Mouse (Mus musculus) MEL (cell line): ENCODE results near the gene Large2. TPM values are rescaled to one million over a fixed set of nuclear protein-coding genes. Genes with fewer than 3 reads are reported as not detected.
A peak's percentile ranks its signal among the peaks of the same experiment; 100 is the strongest.

Experiments used
- DNase-seq: peaks from one replicate; pipeline ENCODE4 v3.0.0; 2011; ENCODE audit warnings: low read depth, low spot score
- H3K27ac ChIP-seq: 2 replicates; pipeline ENCODE4 v1.5.1; 2012; ENCODE audit warnings: low read depth, mild to moderate bottlenecking, control low read depth, low read length, moderate library complexity; ENCODE audit not compliant: control insufficient read depth
- H3K27me3 ChIP-seq, 2 experiments: fragments of 150-350 bp in 1 of 2; sonication (generic) in 1 of 2; 2 replicates each; pipeline ENCODE4 v1.6.1; 2012; ENCODE audit warnings: low read length in 2 of 2, mild to moderate bottlenecking in 2 of 2, improper control_type of control experiment in 1 of 2, moderate library complexity in 1 of 2; ENCODE audit not compliant: insufficient read depth in 2 of 2, control insufficient read depth in 1 of 2
- H3K36me3 ChIP-seq, 2 experiments: 2 replicates each; pipeline ENCODE4 v1.6.1; 2012 to 2014; ENCODE audit warnings: low read length in 2 of 2, improper control_type of control experiment in 1 of 2, inconsistent platforms in 1 of 2, mild to moderate bottlenecking in 1 of 2; ENCODE audit not compliant: insufficient read depth in 2 of 2, control insufficient read depth in 1 of 2
- H3K4me1 ChIP-seq, 2 experiments: fragments of 150-350 bp in 1 of 2; sonication (generic) in 1 of 2; 2 replicates each; pipeline ENCODE4 v1.6.1; 2012; ENCODE audit warnings: low read length in 2 of 2, improper control_type of control experiment in 1 of 2, mild to moderate bottlenecking in 1 of 2; ENCODE audit not compliant: insufficient read depth in 2 of 2, control insufficient read depth in 1 of 2
- H3K4me3 ChIP-seq, 2 experiments: fragments of 150-350 bp in 1 of 2; sonication (generic) in 1 of 2; 2 replicates each; pipeline ENCODE4 v1.5.1; 2012; ENCODE audit warnings: low read depth in 2 of 2, low read length in 2 of 2, mild to moderate bottlenecking in 2 of 2, moderate library complexity in 2 of 2, control low read depth in 1 of 2, improper control_type of control experiment in 1 of 2; ENCODE audit not compliant: control insufficient read depth in 1 of 2, insufficient read depth in 1 of 2
- H3K79me2 ChIP-seq: 2 replicates; pipeline ENCODE4 v1.6.1; 2012; ENCODE audit warnings: mild to moderate bottlenecking, low read length, moderate library complexity; ENCODE audit not compliant: control insufficient read depth, poor library complexity, insufficient read depth
- H3K9ac ChIP-seq: 2 replicates; pipeline ENCODE4 v1.6.1; 2012; ENCODE audit warnings: low read depth, mild to moderate bottlenecking, control low read depth, low read length, moderate library complexity; ENCODE audit not compliant: control insufficient read depth, poor library complexity, severe bottlenecking
- H3K9me3 ChIP-seq: fragments of 150-350 bp; sonication (generic); replicated peaks from 2 replicates; pipeline ENCODE4 v1.6.1; 2012; ENCODE audit warnings: mild to moderate bottlenecking, low read length, improper control_type of control experiment, moderate library complexity; ENCODE audit not compliant: insufficient read depth
- CHD1 ChIP-seq: IDR thresholded peaks from 2 replicates; pipeline ENCODE4 v1.6.1; 2012; ENCODE audit warnings: low read depth, mild to moderate bottlenecking, inconsistent platforms, low read length, improper control_type of control experiment
- CHD2 ChIP-seq: IDR thresholded peaks from 2 replicates; pipeline ENCODE4 v1.6.1; 2011; ENCODE audit warnings: low read length, improper control_type of control experiment
- CTCF ChIP-seq, 3 experiments: IDR thresholded peaks in 2 of 3; conservative IDR thresholded peaks in 1 of 3; 2 replicates each; pipeline ENCODE4 v1.5.1; 2011 to 2012; ENCODE audit warnings: low read length in 3 of 3, low read depth in 2 of 3, mild to moderate bottlenecking in 2 of 3, improper control_type of control experiment in 1 of 3, inconsistent platforms in 1 of 3, mixed read lengths in 1 of 3, moderate library complexity in 1 of 3; ENCODE audit not compliant: control insufficient read depth in 1 of 3, insufficient read depth in 1 of 3, poor library complexity in 1 of 3, severe bottlenecking in 1 of 3
- ELF1 ChIP-seq: IDR thresholded peaks from 2 replicates; pipeline ENCODE4 v1.6.1; 2014; ENCODE audit warnings: low read depth, mild to moderate bottlenecking, inconsistent platforms, low read length, improper control_type of control experiment, moderate library complexity
- ETS1 ChIP-seq: IDR thresholded peaks from 2 replicates; pipeline ENCODE4 v1.6.1; 2012; ENCODE audit warnings: low read depth, mild to moderate bottlenecking, inconsistent platforms, low read length, improper control_type of control experiment, moderate library complexity
- GABPA ChIP-seq: IDR thresholded peaks from 2 replicates; pipeline ENCODE4 v1.6.1; 2012; ENCODE audit warnings: low read depth, mild to moderate bottlenecking, inconsistent platforms, low read length, improper control_type of control experiment, moderate library complexity
- JUND ChIP-seq: IDR thresholded peaks from 2 replicates; pipeline ENCODE4 v1.6.1; 2011; ENCODE audit warnings: low read depth, mild to moderate bottlenecking, improper control_type of control experiment, low read length
- MAFK ChIP-seq: IDR thresholded peaks from 2 replicates; pipeline ENCODE4 v1.6.1; 2011; ENCODE audit warnings: low read depth, mild to moderate bottlenecking, low read length, improper control_type of control experiment, borderline replicate concordance
- NRF1 ChIP-seq: IDR thresholded peaks from 2 replicates; pipeline ENCODE4 v1.6.1; 2014; ENCODE audit warnings: low read depth, mild to moderate bottlenecking, inconsistent platforms, low read length, improper control_type of control experiment, moderate library complexity; ENCODE audit not compliant: poor library complexity, insufficient read depth, severe bottlenecking
- POLR2A ChIP-seq, 2 experiments: IDR thresholded peaks; 2 replicates each; pipeline ENCODE4 v1.6.1; 2011 to 2012; ENCODE audit warnings: low read length in 2 of 2, mild to moderate bottlenecking in 2 of 2, control low read depth in 1 of 2, improper control_type of control experiment in 1 of 2, low read depth in 1 of 2, moderate library complexity in 1 of 2; ENCODE audit not compliant: control insufficient read depth in 1 of 2, insufficient read depth in 1 of 2, poor library complexity in 1 of 2
- POLR2AphosphoS2 ChIP-seq: IDR thresholded peaks from 2 replicates; pipeline ENCODE4 v1.6.1; 2011; ENCODE audit warnings: low read length, improper control_type of control experiment
- RAD21 ChIP-seq: IDR thresholded peaks from 2 replicates; pipeline ENCODE4 v1.6.1; 2011; ENCODE audit warnings: mild to moderate bottlenecking, low read depth, low read length, improper control_type of control experiment
- SMC3 ChIP-seq: IDR thresholded peaks from 2 replicates; pipeline ENCODE4 v1.6.1; 2011; ENCODE audit warnings: low read depth, low read length, improper control_type of control experiment
- TAL1 ChIP-seq: IDR thresholded peaks from 2 replicates; pipeline ENCODE4 v1.6.1; 2012; ENCODE audit warnings: mild to moderate bottlenecking, inconsistent platforms, low read length, moderate library complexity, mixed read lengths
- USF1 ChIP-seq: IDR thresholded peaks from 2 replicates; pipeline ENCODE4 v1.6.1; 2014; ENCODE audit warnings: low read depth, mild to moderate bottlenecking, inconsistent platforms, low read length, improper control_type of control experiment, moderate library complexity
- USF2 ChIP-seq, 2 experiments: IDR thresholded peaks; 2 replicates each; pipeline ENCODE4 v1.6.1; 2011 to 2012; ENCODE audit warnings: improper control_type of control experiment in 2 of 2, low read length in 2 of 2, borderline replicate concordance in 1 of 2, inconsistent platforms in 1 of 2, low read depth in 1 of 2, mild to moderate bottlenecking in 1 of 2; ENCODE audit not compliant: insufficient read depth in 1 of 2
- ZC3H11A ChIP-seq: IDR thresholded peaks from 2 replicates; pipeline ENCODE4 v1.6.1; 2012; ENCODE audit warnings: low read depth, mild to moderate bottlenecking, inconsistent platforms, low read length, improper control_type of control experiment
- ZNF384 ChIP-seq: IDR thresholded peaks from 2 replicates; pipeline ENCODE4 v1.6.1; 2012; ENCODE audit warnings: low read depth, mild to moderate bottlenecking, inconsistent platforms, low read length, improper control_type of control experiment
- polyA plus RNA-seq, 2 experiments: library from polyadenylated mRNA; stranded (reverse) in 1 of 2; unstranded in 1 of 2; fragments of >175 nt in 1 of 2; fragments of >200 nt in 1 of 2; gene quantifications; 2 replicates each; pipeline versions ENCODE4 v1.2.1 to v1.2.4; 2012; ENCODE audit warnings: low replicate concordance in 2 of 2, low read depth in 1 of 2; ENCODE audit not compliant: insufficient read length in 2 of 2, insufficient read depth in 1 of 2, missing spikeins in 1 of 2
- total RNA-seq: library from RNA; depleted of rRNA; stranded (reverse); fragments of 300-350 nt; gene quantifications from 2 replicates; pipeline ENCODE4 v1.2.3, GENCODE M21; 2012

Gene Large2
- total and polyA plus RNA-seq, 3 experiments: 0.03 TPM; not detected in 2

- H3K27ac ChIP-seq: no peak overlapping the region
- H3K79me2 ChIP-seq: no peaks in the 10 kb centered on the region
- peaks cover 0 to 4% of the 10 kb centered on the region in 2 experiments; a peak in 2 of 4 replicates for H3K4me1 ChIP-seq
- H3K9ac ChIP-seq: no peak overlapping the region
- no peaks in the 10 kb centered on the region for H3K9me3 ChIP-seq
- TF ChIP-seq CTCF (IDR thresholded peaks at IDR 0.05 in 2 of 3, conservative IDR thresholded peaks at IDR 0.05 in 1 of 3; ENCODE audit: control insufficient read depth in 1 of 3, insufficient read depth in 1 of 3, low read depth in 2 of 3, low read length in 3 of 3, poor library complexity in 1 of 3, severe bottlenecking in 1 of 3) (peak; percentile 52 to 86 (median 63)), POLR2A (IDR thresholded peaks at IDR 0.05; ENCODE audit: control insufficient read depth in 1 of 2, insufficient read depth in 1 of 2, low read depth in 1 of 2, low read length in 2 of 2, poor library complexity in 1 of 2) (no peak), ELF1 (0 out of 2 replicates have a peak, but pooled peaks have one; percentile 9), RAD21 (peak; percentile 73), ZC3H11A (peak; percentile 58), JUND (no peak), POLR2AphosphoS2 (no peak), NRF1 (no peak), SMC3 (peak; percentile 92)
- TF ChIP-seq, all 39 proteins: peak for 5
- Histone ChIP-seq H3K4me3 (no peak overlapping the region), H3K36me3 (peaks cover 0 to 2% of the 10 kb centered on the region in 2 experiments; a peak in 1 of 4 replicates), H3K27me3 (no peaks in the 10 kb centered on the region)
- DNase-seq: peak; percentile 75
These were observed 43.8 kb downstream of the Large2 start for GRCm38 (mm10) chr2:92330840-92331239.

- peaks cover 3 to 4% of the 10 kb centered on the region in 2 experiments; a peak in 3 of 4 replicates for H3K4me1 ChIP-seq
- no peak overlapping the region for H3K27ac ChIP-seq
- DNase-seq: no peak
- no peaks in the 10 kb centered on the region for H3K9me3 ChIP-seq
- no peaks in the 10 kb centered on the region for H3K79me2 ChIP-seq
- no peak overlapping the region for H3K4me3 ChIP-seq
- H3K36me3 ChIP-seq: peaks cover 0 to 2% of the 10 kb centered on the region in 2 experiments; a peak in 1 of 4 replicates
- no peak overlapping the region for H3K9ac ChIP-seq
- no peak for TF ChIP-seq ETS1
- TF ChIP-seq GABPA: no peak
- TF ChIP-seq MAFK: no peak
- H3K27me3 ChIP-seq: no peaks in the 10 kb centered on the region
These were observed 46.5 kb downstream of the Large2 start for GRCm38 (mm10) chr2:92328206-92328605.

- DNase-seq: no peak
- H3K27me3 ChIP-seq: no peaks in the 10 kb centered on the region
- H3K36me3 ChIP-seq: peaks cover 0 to 2% of the 10 kb centered on the region in 2 experiments; a peak in 1 of 4 replicates
- peaks cover 3 to 4% of the 10 kb centered on the region in 2 experiments; a peak in 3 of 4 replicates for H3K4me1 ChIP-seq
- no peak overlapping the region for H3K9ac ChIP-seq
- H3K27ac ChIP-seq: no peak overlapping the region
- no peaks in the 10 kb centered on the region for H3K79me2 ChIP-seq
- H3K9me3 ChIP-seq: no peaks in the 10 kb centered on the region
- no peak overlapping the region for H3K4me3 ChIP-seq
- no peak for TF ChIP-seq ZNF384
- no peak for TF ChIP-seq ETS1
- no peak for TF ChIP-seq SMC3
- no peak for TF ChIP-seq TAL1
- TF ChIP-seq MAFK: no peak
- TF ChIP-seq ELF1: no peak
- TF ChIP-seq USF2 (IDR thresholded peaks at IDR 0.05; ENCODE audit: borderline replicate concordance in 1 of 2, insufficient read depth in 1 of 2, low read depth in 1 of 2, low read length in 2 of 2): no peak
- no peak for TF ChIP-seq CHD2
- TF ChIP-seq CHD1: no peak
- TF ChIP-seq USF1: no peak
- TF ChIP-seq NRF1: no peak
These were observed 47.1 kb downstream of the Large2 start for GRCm38 (mm10) chr2:92327601-92328000.
